In genomic region chr17:22083224-22083623, GRCm38 (mm10) we compare ENCODE assay signal across 8 mouse cellular contexts.
DNase-seq lines count a peak whose midpoint lies in the region; ATAC-seq and TF ChIP-seq lines count a peak whose summit lies in the region.
"Not testable (repeated sequence)": the region's sequence is repeated elsewhere in the genome, so short reads cannot be mapped to it uniquely, and the experiment has no call there.

No protein-coding gene starts in this region.

- 26% methylated on average over 3 of the region's 3 CpGs for WGBS in embryonic facial prominence, embryonic 10.5 days
- WGBS in limb, embryonic 11.5 days, result 13% methylated on average over 3 of the region's 3 CpGs
- WGBS in midbrain, embryonic 14.5 days, result 25% methylated on average over 3 of the region's 3 CpGs
- WGBS in thymus, adult 2 months, result 15% methylated on average over 3 of the region's 3 CpGs

- not testable (repeated sequence) for TF ChIP-seq EP300 in MEL (IDR thresholded peaks at IDR 0.05; ENCODE audit: low read depth in 1 of 2, low read length in 2 of 2)

- H3K9me3 ChIP-seq in MEL (replicated peaks; ENCODE audit: insufficient read depth, low read length); limb, embryonic 11.5 days (ENCODE audit: control insufficient read depth, low read length); midbrain, embryonic 14.5 days (ENCODE audit: control insufficient read depth, low read length): not testable (repeated sequence)
- H3K9me3 ChIP-seq in embryonic facial prominence, embryonic 10.5 days, result 0 out of 2 replicates have a peak, but pooled peaks cover 11% of the 10 kb centered on the region

- H3K4me2 ChIP-seq in limb, embryonic 11.5 days (ENCODE audit: low read depth, severe bottlenecking); midbrain, embryonic 14.5 days (ENCODE audit: low read length): not testable (repeated sequence)

- not testable (repeated sequence) for H3K79me2 ChIP-seq in MEL (ENCODE audit: control insufficient read depth, insufficient read depth, low read length, poor library complexity)

- TF ChIP-seq RAD21 in MEL (IDR thresholded peaks at IDR 0.05; ENCODE audit: low read depth, low read length), result peak; percentile 66

- TF ChIP-seq CTCF in MEL (IDR thresholded peaks at IDR 0.05 in 2 of 3, conservative IDR thresholded peaks at IDR 0.05 in 1 of 3; ENCODE audit: control insufficient read depth in 1 of 3, insufficient read depth in 1 of 3, low read depth in 2 of 3, low read length in 3 of 3, poor library complexity in 1 of 3, severe bottlenecking in 1 of 3), result peak; percentile 47 to 66 (median 62); a peak in 5 of 6 replicates
- not testable (repeated sequence) for TF ChIP-seq CTCF in thymus, adult 2 months (IDR thresholded peaks at IDR 0.05; ENCODE audit: borderline replicate concordance, control insufficient read depth, extremely low read depth, insufficient read depth, low read length, poor library complexity)

- not testable (repeated sequence) for ATAC-seq in limb, embryonic 11.5 days (ENCODE audit: insufficient number of reproducible peaks, low FRiP score, low TSS enrichment, low read depth); midbrain, embryonic 14.5 days (ENCODE audit: low FRiP score, low TSS enrichment)

- not testable (repeated sequence) for H3K27me3 ChIP-seq in MEL (ENCODE audit: control insufficient read depth in 1 of 2, insufficient read depth in 2 of 2, low read length in 2 of 2); limb, embryonic 11.5 days (ENCODE audit: control insufficient read depth, insufficient read depth, low read length); midbrain, embryonic 14.5 days (ENCODE audit: control insufficient read depth, insufficient read depth, low read length); thymus, adult 2 months (ENCODE audit: control insufficient read depth, insufficient read depth, low read length)
- H3K27me3 ChIP-seq in embryonic facial prominence, embryonic 10.5 days (replicated peaks; ENCODE audit: low read depth, poor library complexity, severe bottlenecking), result peaks cover 14% of the 10 kb centered on the region

- intact Hi-C loops in heart, postnatal 36 days (cut with DNase I), result loop anchor here (2.0 kb wide), 1 partner anchor 328 kb away; no protein-coding TSS in a partner anchor

- H3K4me3 ChIP-seq in MEL (ENCODE audit: control insufficient read depth in 1 of 2, insufficient read depth in 1 of 2, low read depth in 2 of 2, low read length in 2 of 2); embryonic facial prominence, embryonic 10.5 days; limb, embryonic 11.5 days (ENCODE audit: low read depth, low read length); midbrain, embryonic 14.5 days (replicated peaks; ENCODE audit: low read depth, low read length); thymus, adult 2 months (ENCODE audit: control insufficient read depth, insufficient read depth, low read length): not testable (repeated sequence)

- not testable (repeated sequence) for H3K9ac ChIP-seq in MEL (ENCODE audit: control insufficient read depth, low read depth, low read length, poor library complexity, severe bottlenecking); limb, embryonic 11.5 days (ENCODE audit: low read length); midbrain, embryonic 14.5 days (replicated peaks; ENCODE audit: low read length)

- TF ChIP-seq POLR2A in MEL (IDR thresholded peaks at IDR 0.05; ENCODE audit: control insufficient read depth in 1 of 2, insufficient read depth in 1 of 2, low read depth in 1 of 2, low read length in 2 of 2, poor library complexity in 1 of 2); thymus, adult 2 months (IDR thresholded peaks at IDR 0.05; ENCODE audit: control insufficient read depth, extremely low read depth, insufficient read depth, low read length, poor library complexity): not testable (repeated sequence)

- not testable (repeated sequence) for H3K36me3 ChIP-seq in MEL (ENCODE audit: control insufficient read depth in 1 of 2, insufficient read depth in 2 of 2, low read length in 2 of 2); embryonic facial prominence, embryonic 10.5 days (replicated peaks); limb, embryonic 11.5 days (ENCODE audit: control insufficient read depth, insufficient read depth, low read length); midbrain, embryonic 14.5 days (ENCODE audit: control insufficient read depth, insufficient read depth, low read length); thymus, adult 2 months (ENCODE audit: control insufficient read depth, insufficient read depth, low read length)

- not testable (repeated sequence) for H3K4me1 ChIP-seq in MEL (ENCODE audit: control insufficient read depth in 1 of 2, insufficient read depth in 2 of 2, low read length in 2 of 2); embryonic facial prominence, embryonic 10.5 days; limb, embryonic 11.5 days (ENCODE audit: control insufficient read depth, insufficient read depth, low read length); midbrain, embryonic 14.5 days (ENCODE audit: control insufficient read depth, insufficient read depth, low read length); thymus, adult 2 months (replicated peaks; ENCODE audit: control insufficient read depth, insufficient read depth, low read length)

- peak; percentile 33 for DNase-seq in MEL (ENCODE audit: low read depth, low spot score)
- DNase-seq in c-Kit-positive CD71-positive TER-119-positive erythroid progenitor cells, embryonic 14.5 days (ENCODE audit: low spot score), result peak; percentile 11
- DNase-seq in embryonic facial prominence, embryonic 10.5 days (ENCODE audit: low spot score), result peak; percentile 27
- peak; percentile 11 to 23 for DNase-seq in heart, postnatal 36 days
- DNase-seq in kidney, postnatal 14 days, result peak; percentile 30
- peak; percentile 48 for DNase-seq in limb, embryonic 11.5 days (ENCODE audit: low spot score)
- peak; percentile 77 for DNase-seq in midbrain, embryonic 14.5 days
- peak; percentile 8 for DNase-seq in thymus, adult 2 months

- not testable (repeated sequence) for H3K27ac ChIP-seq in MEL (ENCODE audit: control insufficient read depth, low read depth, low read length); embryonic facial prominence, embryonic 10.5 days (replicated peaks); limb, embryonic 11.5 days (replicated peaks; ENCODE audit: low read depth, low read length); midbrain, embryonic 14.5 days (replicated peaks; ENCODE audit: low read depth, low read length); thymus, adult 2 months (ENCODE audit: control insufficient read depth, insufficient read depth, low read length)

TF ChIP-seq in MEL, 35 proteins besides CTCF, POLR2A, EP300 and RAD21:
- peak; percentile 70 for TF ChIP-seq SMC3 (IDR thresholded peaks at IDR 0.05; ENCODE audit: low read depth, low read length)
- peak; percentile 45; the same call in 1 of the 2 replicates for TF ChIP-seq ZC3H11A (IDR thresholded peaks at IDR 0.05; ENCODE audit: low read depth, low read length)
TF ChIP-seq in MEL: peak in this region for 2; not testable (repeated sequence) for 33.

Comparison
In these comparisons a context has a peak if more than half of its experiments do, and no peak if none do; other contexts are left out.
1. DNase-seq: peak in every context shown above with its lines; median percentile 77 in midbrain, embryonic 14.5 days; 48 in limb, embryonic 11.5 days; 33 in MEL; 30 in kidney, postnatal 14 days; 27 in embryonic facial prominence, embryonic 10.5 days; 17 in heart, postnatal 36 days; 11 in c-Kit-positive CD71-positive TER-119-positive erythroid progenitor cells, embryonic 14.5 days; 8 in thymus, adult 2 months.